In the genomic region with DNA sequence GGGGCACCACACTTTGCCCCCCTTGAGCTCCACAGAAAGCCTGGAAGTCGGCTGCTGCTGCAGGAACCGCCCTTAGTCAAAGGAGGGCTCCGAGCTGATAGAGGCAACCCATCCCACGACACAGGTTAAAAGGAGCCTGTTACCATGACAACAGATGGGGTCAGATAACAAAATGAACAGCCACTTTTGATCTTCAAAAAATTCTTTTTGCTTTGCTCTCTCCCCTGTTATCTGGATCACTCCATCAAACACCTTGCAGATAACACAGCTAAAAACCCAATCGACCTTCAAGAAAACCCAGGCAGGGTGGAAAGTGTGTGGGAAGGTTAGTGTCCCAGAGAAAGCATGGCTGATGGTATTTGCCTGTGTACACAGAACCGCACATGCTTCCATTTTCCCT, we compare ENCODE assay signal across 25 mouse cellular contexts. TPM values are rescaled to one million over a fixed set of nuclear protein-coding genes. Genes with fewer than 3 reads are reported as not detected.
DNase-seq lines count a peak whose midpoint lies in the region; ATAC-seq lines count a peak whose summit lies in the region.
"Had no signal": no experiment of that assay in that cellular context is flagged by ENCODE, and none has a peak within 500 bp of the region (broad histone marks: within the 10 kb centered on the region; RNA-seq: fewer than 3 reads in every experiment).

No protein-coding gene starts in this region.

- H3K27ac ChIP-seq in forebrain, embryonic 14.5 days (ENCODE audit: low read depth, low read length): no peak overlapping the region
- no peak overlapping the region for H3K27ac ChIP-seq in forebrain, embryonic 11.5 days (ENCODE audit: low read depth, low read length)
- H3K27ac ChIP-seq in midbrain, embryonic 11.5 days (ENCODE audit: low read depth, low read length): no peak overlapping the region
- no peak overlapping the region for H3K27ac ChIP-seq in midbrain, embryonic 10.5 days (replicated peaks)
- H3K27ac ChIP-seq in midbrain, embryonic 14.5 days (replicated peaks; ENCODE audit: low read depth, low read length): no peak overlapping the region
- H3K27ac ChIP-seq: embryonic facial prominence, embryonic 15.5 days; forebrain, embryonic 10.5 days; gastrocnemius, adult 2 months; heart, embryonic 15.5 days; hindbrain, embryonic 14.5 days had no signal

- DNase-seq in forebrain, embryonic 14.5 days (ENCODE audit: low spot score): peak; percentile 52
- no peak for DNase-seq in forebrain, embryonic 11.5 days (ENCODE audit: low spot score)
- peak; percentile 77 for DNase-seq in midbrain, embryonic 11.5 days (ENCODE audit: low spot score, missing footprints)
- no peak for DNase-seq in midbrain, embryonic 10.5 days (ENCODE audit: low spot score)
- peak; percentile 67 for DNase-seq in midbrain, embryonic 14.5 days
- no peak for DNase-seq in left cerebral cortex, adult 8-10 months (ENCODE audit: low spot score in 2 of 2)
- DNase-seq in layer of hippocampus, adult 18-20 months (ENCODE audit: low spot score in 2 of 2): no peak
- DNase-seq: adrenal gland, adult 2 months; adrenal gland, postnatal 25 days; cerebellum, adult 11 months; cerebellum, adult 8-10 months; cerebellum, postnatal 14 days; gastrocnemius, adult 2 months; gastrocnemius, postnatal 25 days; heart, postnatal 14 days had no signal

- no peaks in the 10 kb centered on the region for H3K36me3 ChIP-seq in forebrain, embryonic 14.5 days (ENCODE audit: control insufficient read depth, insufficient read depth, low read length)
- H3K36me3 ChIP-seq in forebrain, embryonic 11.5 days (ENCODE audit: control insufficient read depth, insufficient read depth, low read length): no peaks in the 10 kb centered on the region
- no peaks in the 10 kb centered on the region for H3K36me3 ChIP-seq in midbrain, embryonic 11.5 days (ENCODE audit: control insufficient read depth, insufficient read depth, low read length)
- no peaks in the 10 kb centered on the region for H3K36me3 ChIP-seq in midbrain, embryonic 10.5 days
- H3K36me3 ChIP-seq in midbrain, embryonic 14.5 days (ENCODE audit: control insufficient read depth, insufficient read depth, low read length): no peaks in the 10 kb centered on the region
- H3K36me3 ChIP-seq: embryonic facial prominence, embryonic 15.5 days; forebrain, embryonic 10.5 days; heart, embryonic 15.5 days had no signal

- H3K4me1 ChIP-seq in forebrain, embryonic 14.5 days (ENCODE audit: control insufficient read depth, insufficient read depth, low read length): no peaks in the 10 kb centered on the region
- H3K4me1 ChIP-seq in forebrain, embryonic 11.5 days (replicated peaks; ENCODE audit: control insufficient read depth, insufficient read depth, low read length): no peaks in the 10 kb centered on the region
- H3K4me1 ChIP-seq in midbrain, embryonic 11.5 days (ENCODE audit: control insufficient read depth, insufficient read depth, low read length): no peaks in the 10 kb centered on the region; the same call in 1 of the 2 replicates
- H3K4me1 ChIP-seq in midbrain, embryonic 10.5 days: peaks cover 16% of the 10 kb centered on the region
- peaks cover 9% of the 10 kb centered on the region; the same call in 1 of the 2 replicates for H3K4me1 ChIP-seq in midbrain, embryonic 14.5 days (ENCODE audit: control insufficient read depth, insufficient read depth, low read length)
- H3K4me1 ChIP-seq: embryonic facial prominence, embryonic 15.5 days; heart, embryonic 15.5 days had no signal

- no peaks in the 10 kb centered on the region for H3K9me3 ChIP-seq in forebrain, embryonic 14.5 days (replicated peaks; ENCODE audit: control insufficient read depth, low read length)
- no peaks in the 10 kb centered on the region; the same call in 1 of the 2 replicates for H3K9me3 ChIP-seq in forebrain, embryonic 11.5 days (ENCODE audit: control insufficient read depth, low read length)
- H3K9me3 ChIP-seq in midbrain, embryonic 11.5 days (ENCODE audit: control insufficient read depth, low read length): no peaks in the 10 kb centered on the region
- peaks cover 7% of the 10 kb centered on the region; the same call in 1 of the 2 replicates for H3K9me3 ChIP-seq in midbrain, embryonic 10.5 days (replicated peaks)
- H3K9me3 ChIP-seq in midbrain, embryonic 14.5 days (ENCODE audit: control insufficient read depth, low read length): peaks cover 7% of the 10 kb centered on the region; the same call in 1 of the 2 replicates
- H3K9me3 ChIP-seq: embryonic facial prominence, embryonic 15.5 days; forebrain, embryonic 10.5 days; heart, embryonic 15.5 days had no signal

- H3K4me3 ChIP-seq in forebrain, embryonic 14.5 days (ENCODE audit: low read depth, low read length): no peak overlapping the region
- no peak overlapping the region for H3K4me3 ChIP-seq in forebrain, embryonic 11.5 days (ENCODE audit: low read depth, low read length)
- no peak overlapping the region for H3K4me3 ChIP-seq in midbrain, embryonic 11.5 days (ENCODE audit: low read depth, low read length)
- H3K4me3 ChIP-seq in midbrain, embryonic 10.5 days: no peak overlapping the region
- H3K4me3 ChIP-seq in midbrain, embryonic 14.5 days (replicated peaks; ENCODE audit: low read depth, low read length): no peak overlapping the region
- H3K4me3 ChIP-seq: embryonic facial prominence, embryonic 15.5 days; erythroblast, embryonic 14.5 days; forebrain, embryonic 10.5 days; gastrocnemius, adult 2 months; heart, embryonic 15.5 days had no signal

- H3K4me2 ChIP-seq in forebrain, embryonic 14.5 days (ENCODE audit: low read length): no peak overlapping the region
- H3K4me2 ChIP-seq in forebrain, embryonic 11.5 days (ENCODE audit: low read depth, low read length, severe bottlenecking): no peak overlapping the region
- H3K4me2 ChIP-seq in midbrain, embryonic 11.5 days: no peak overlapping the region
- no peak overlapping the region for H3K4me2 ChIP-seq in midbrain, embryonic 14.5 days (ENCODE audit: low read length)
- H3K4me2 ChIP-seq: embryonic facial prominence, embryonic 15.5 days; heart, embryonic 11.5 days; heart, embryonic 15.5 days; hindbrain, embryonic 14.5 days had no signal

- no peaks in the 10 kb centered on the region for H3K27me3 ChIP-seq in forebrain, embryonic 14.5 days (replicated peaks; ENCODE audit: control insufficient read depth, insufficient read depth, low read length)
- no peaks in the 10 kb centered on the region for H3K27me3 ChIP-seq in forebrain, embryonic 11.5 days (ENCODE audit: control insufficient read depth, insufficient read depth, low read length)
- no peaks in the 10 kb centered on the region; the same call in 1 of the 2 replicates for H3K27me3 ChIP-seq in midbrain, embryonic 11.5 days (ENCODE audit: control insufficient read depth, insufficient read depth, low read length)
- H3K27me3 ChIP-seq in midbrain, embryonic 10.5 days (ENCODE audit: low read depth, poor library complexity, severe bottlenecking): peaks cover 7% of the 10 kb centered on the region; the same call in 1 of the 2 replicates
- H3K27me3 ChIP-seq in midbrain, embryonic 14.5 days (ENCODE audit: control insufficient read depth, insufficient read depth, low read length): no peaks in the 10 kb centered on the region
- H3K27me3 ChIP-seq: embryonic facial prominence, embryonic 15.5 days had no signal

- no peak overlapping the region for H3K9ac ChIP-seq in forebrain, embryonic 14.5 days (ENCODE audit: low read length)
- H3K9ac ChIP-seq in forebrain, embryonic 11.5 days (ENCODE audit: low read length): no peak overlapping the region
- no peak overlapping the region for H3K9ac ChIP-seq in midbrain, embryonic 11.5 days (ENCODE audit: low read length)
- H3K9ac ChIP-seq in midbrain, embryonic 14.5 days (replicated peaks; ENCODE audit: low read length): no peak overlapping the region
- H3K9ac ChIP-seq: embryonic facial prominence, embryonic 15.5 days; heart, embryonic 15.5 days; hindbrain, embryonic 14.5 days had no signal

- 45% methylated on average over 6 of the region's 6 CpGs for WGBS in forebrain, embryonic 14.5 days
- WGBS in forebrain, embryonic 11.5 days: 47% methylated on average over 6 of the region's 6 CpGs
- 28% methylated on average over 6 of the region's 6 CpGs for WGBS in midbrain, embryonic 11.5 days
- 32% methylated on average over 6 of the region's 6 CpGs for WGBS in midbrain, embryonic 10.5 days
- WGBS in midbrain, embryonic 14.5 days: 23% methylated on average over 6 of the region's 6 CpGs

- ATAC-seq in forebrain, embryonic 14.5 days: no peak; the same call in 1 of the 2 replicates
- no peak for ATAC-seq in forebrain, embryonic 11.5 days (replicated peaks; ENCODE audit: low FRiP score)
- no peak for ATAC-seq in midbrain, embryonic 11.5 days (ENCODE audit: low FRiP score)
- no peak for ATAC-seq in midbrain, embryonic 14.5 days (ENCODE audit: low FRiP score, low TSS enrichment)
- ATAC-seq: intestine, embryonic 16.5 days had no signal

RNA-seq across cellular contexts. Expression of a gene that starts 52.1 kb away (rescaled TPM):
- polyA plus RNA-seq in forebrain, embryonic 14.5 days (2014; fragmentation: Nextera tagmentation; extraction: Ambion mirVana): 1.9 and 2.4 TPM in 2 replicates
- 3.4 and 3.7 TPM in 2 replicates for polyA plus RNA-seq in forebrain, embryonic 11.5 days (2014; fragmentation: Nextera tagmentation; extraction: Ambion mirVana)
- 38.6 and 38.9 TPM in 2 replicates for polyA plus RNA-seq in midbrain, embryonic 11.5 days (2014; fragmentation: Nextera tagmentation; extraction: Ambion mirVana)
- polyA plus RNA-seq in midbrain, embryonic 10.5 days (2016; fragmentation: Nextera tagmentation; extraction: Ambion mirVana): 26.8 and 28.1 TPM in 2 replicates
- 57.1 and 64.8 TPM in 2 replicates for polyA plus RNA-seq in midbrain, embryonic 14.5 days (2014; fragmentation: Nextera tagmentation; extraction: Ambion mirVana)
- total RNA-seq in left cerebral cortex, adult 8-10 months (2022): 1 to 10 TPM in 1 of 4 experiments, under 1 TPM in 1, not detected in 2; 0.50 to 1.3 TPM
- total RNA-seq in layer of hippocampus, adult 18-20 months (2021): under 1 TPM in 1 of 2 experiments, not detected in 1; 0.32 TPM
- total RNA-seq: common myeloid progenitor, adult 5-6 weeks; gastrocnemius, adult 2 months; gastrocnemius, postnatal 25 days; granulocyte monocyte progenitor cell, adult 5-6 weeks; hematopoietic stem cell, adult 5-6 weeks had no signal
- polyA plus RNA-seq: erythroblast, embryonic 14.5 days; intestine, embryonic 16.5 days had no signal

Comparison
In these comparisons a context has a peak if more than half of its experiments do, and no peak if none do; other contexts are left out.
1. DNase-seq: peak in forebrain, embryonic 14.5 days (single experiment), midbrain, embryonic 11.5 days (single experiment) and midbrain, embryonic 14.5 days (single experiment); none in forebrain, embryonic 11.5 days (single experiment), midbrain, embryonic 10.5 days (single experiment), left cerebral cortex, adult 8-10 months (0 of 2) and layer of hippocampus, adult 18-20 months (0 of 2).